Mouse (Mus musculus) thymus, postnatal 10 days (tissue): ENCODE results near the gene Tmcc2.
"Not testable (repeated sequence)": the region's sequence is repeated elsewhere in the genome, so short reads cannot be mapped to it uniquely, and the experiment has no call there.

Experiments
- DNase-seq, 2 experiments: peaks; one replicate each; pipeline ENCODE4 v3.0.0; 2021; ENCODE audit warnings: low spot score in 2 of 2

Tmcc2 gene

DNA sequence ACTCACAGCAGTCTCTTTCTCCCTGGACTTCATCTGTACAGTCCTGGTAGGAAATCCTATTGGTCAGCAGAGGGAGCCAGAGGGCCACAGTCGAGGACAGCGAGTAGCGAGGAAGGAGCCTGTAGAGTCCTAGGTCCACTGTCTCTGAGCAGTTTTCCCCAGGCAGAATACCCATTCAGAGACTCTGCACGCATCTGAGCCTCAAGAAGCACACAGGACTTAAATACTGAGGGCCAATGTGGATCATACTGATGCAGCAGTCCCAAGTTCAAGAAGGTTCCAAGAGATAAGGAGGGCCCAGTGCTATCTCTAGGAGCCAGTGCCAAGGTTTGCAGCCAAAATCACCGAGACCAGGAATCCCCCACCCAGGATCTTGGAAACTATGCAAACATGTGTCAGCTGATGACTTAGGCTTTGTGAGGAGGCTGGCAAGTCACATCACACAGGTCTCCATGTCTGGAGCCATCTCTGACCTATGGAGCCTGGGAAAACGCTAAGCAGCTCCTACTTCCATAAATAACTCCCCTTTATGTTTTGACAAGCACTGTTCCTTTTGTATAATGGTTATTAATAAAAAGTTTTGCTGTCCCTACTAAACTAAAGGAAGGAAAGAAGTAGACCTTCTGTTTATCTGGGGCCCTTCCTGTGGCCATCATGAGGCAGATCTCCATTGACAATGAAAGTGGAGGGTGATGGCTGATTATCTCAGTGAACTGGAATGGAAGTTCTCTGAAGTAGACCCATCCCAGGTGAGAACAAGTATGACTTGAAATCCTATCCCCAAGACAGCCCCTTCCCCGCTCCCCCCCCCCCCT lies 23.2 kb downstream of the Tmcc2 start:
- DNase-seq = peak; percentile 29 to 70

GRCm38 (mm10) chr1:132366937-132367336 lies 24.1 kb downstream of the Tmcc2 start:
- DNase-seq = no peak

- DNase-seq = no peak
These were observed 24.8 kb downstream of the Tmcc2 start for GRCm38 (mm10) chr1:132366235-132366634.

GRCm38 (mm10) chr1:132365645-132366044 lies 25.4 kb downstream of the Tmcc2 start:
- no peak for DNase-seq

GRCm38 (mm10) chr1:132364896-132365557 lies 26.1 kb downstream of the Tmcc2 start:
- no peak for DNase-seq

DNA sequence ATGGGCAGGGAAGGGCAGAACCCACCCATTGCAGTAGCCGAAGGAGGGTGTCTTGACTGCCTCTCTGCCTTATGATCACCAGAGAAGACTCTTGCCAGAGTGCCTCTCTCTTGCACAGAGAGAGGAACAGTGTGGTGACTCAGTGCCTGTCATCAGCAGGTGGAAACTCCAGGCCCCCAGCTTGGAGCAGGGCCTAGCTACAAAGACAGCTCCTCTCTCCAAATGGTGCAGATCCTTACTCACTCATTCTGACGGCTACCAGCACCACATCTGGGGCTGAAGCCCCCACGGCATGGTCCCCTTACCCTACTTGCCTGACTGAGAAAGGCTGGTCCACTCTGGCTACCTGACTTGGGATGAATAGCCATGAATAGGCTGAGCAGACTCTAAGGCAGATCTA lies 26.7 kb downstream of the Tmcc2 start:
- no peak for DNase-seq

DNA sequence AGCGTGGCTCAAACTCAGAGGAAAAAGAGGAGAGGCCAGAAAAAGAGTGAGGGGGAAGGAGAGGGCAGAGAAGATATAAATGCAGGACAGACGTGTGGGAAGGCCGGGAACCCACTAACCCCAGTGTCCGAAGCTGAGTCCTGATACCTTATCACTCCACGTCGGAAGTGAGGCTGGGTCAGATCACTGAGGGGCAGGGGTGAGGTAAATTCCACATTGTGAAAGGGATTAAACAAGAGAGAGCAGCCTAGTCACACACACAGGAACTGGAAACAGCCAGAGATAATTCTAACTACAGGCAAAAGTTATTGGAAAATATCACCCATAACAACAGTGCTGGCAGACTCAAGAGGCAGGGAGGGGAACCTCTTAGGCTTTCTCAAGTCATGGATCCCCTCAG lies 29.1 kb downstream of the Tmcc2 start:
- no peak for DNase-seq

DNA sequence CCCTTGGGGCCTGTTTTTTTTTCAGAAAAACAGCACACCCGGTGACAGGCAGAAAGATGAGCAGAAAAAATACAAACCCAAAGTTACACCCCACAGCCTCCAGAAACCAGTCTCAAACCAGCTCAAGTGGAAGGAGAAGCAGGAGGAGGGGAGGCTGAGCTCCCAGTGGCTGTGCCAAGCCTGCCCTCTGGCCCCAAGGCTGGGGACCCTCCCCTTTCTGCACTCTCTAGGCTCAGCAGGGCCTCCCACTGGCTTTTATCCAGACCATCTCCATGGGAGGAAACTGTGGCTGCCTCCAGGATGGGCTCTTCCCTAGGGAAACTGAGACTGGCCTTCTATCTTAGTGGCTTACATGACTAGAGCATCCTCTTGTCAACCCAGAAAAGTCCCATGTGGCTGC lies 34.2 kb downstream of the Tmcc2 start:
- no peak for DNase-seq

- peak; percentile 41 to 69 for DNase-seq
These were observed 35.2 kb downstream of the Tmcc2 start for GRCm38 (mm10) chr1:132355841-132356242.

GRCm38 (mm10) chr1:132355162-132355601 lies 35.9 kb downstream of the Tmcc2 start:
- no peak for DNase-seq

- no peak for DNase-seq
These were observed 36.8 kb downstream of the Tmcc2 start for GRCm38 (mm10) chr1:132354234-132354633.

DNA sequence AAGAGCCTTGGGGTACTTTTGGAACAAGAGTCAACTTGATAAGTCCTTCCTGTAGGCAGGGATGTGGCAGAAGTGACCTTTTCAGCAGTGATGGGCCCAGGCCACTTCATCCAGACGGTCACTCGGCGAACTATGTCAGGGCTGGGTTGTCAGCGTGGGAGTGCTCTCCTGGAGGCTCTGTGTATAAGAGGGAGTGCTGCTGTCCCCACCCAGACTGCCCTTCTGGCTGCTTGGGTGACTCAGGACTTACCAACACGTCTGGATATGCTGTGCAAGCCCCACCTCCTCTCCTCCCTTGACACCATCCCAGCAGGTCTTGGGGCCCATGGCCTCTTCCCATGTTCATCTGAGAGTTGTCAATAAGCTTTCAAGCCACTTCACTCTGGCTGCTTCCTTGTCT lies 37.7 kb downstream of the Tmcc2 start:
- no peak for DNase-seq

GRCm38 (mm10) chr1:132351058-132351457 lies 40.0 kb downstream of the Tmcc2 start:
- DNase-seq = no peak

DNA sequence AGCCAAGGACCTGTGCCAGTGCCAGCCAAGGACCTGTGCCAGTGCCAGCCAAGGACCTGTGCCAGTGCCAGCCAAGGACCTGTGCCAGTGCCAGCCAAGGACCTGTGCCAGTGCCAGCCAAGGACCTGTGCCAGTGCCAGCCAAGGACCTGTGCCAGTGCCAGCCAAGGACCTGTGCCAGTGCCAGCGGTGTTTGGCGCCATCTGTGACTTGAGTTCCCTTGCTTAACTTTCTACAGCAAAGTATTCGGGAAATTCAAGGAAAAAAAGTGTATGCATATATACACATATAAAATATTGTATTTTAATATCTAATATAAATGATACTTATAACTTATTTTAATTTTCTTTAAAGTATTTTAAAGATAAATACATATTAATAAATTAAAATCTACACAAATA lies 41.5 kb downstream of the Tmcc2 start:
- not testable (repeated sequence) for DNase-seq

DNA sequence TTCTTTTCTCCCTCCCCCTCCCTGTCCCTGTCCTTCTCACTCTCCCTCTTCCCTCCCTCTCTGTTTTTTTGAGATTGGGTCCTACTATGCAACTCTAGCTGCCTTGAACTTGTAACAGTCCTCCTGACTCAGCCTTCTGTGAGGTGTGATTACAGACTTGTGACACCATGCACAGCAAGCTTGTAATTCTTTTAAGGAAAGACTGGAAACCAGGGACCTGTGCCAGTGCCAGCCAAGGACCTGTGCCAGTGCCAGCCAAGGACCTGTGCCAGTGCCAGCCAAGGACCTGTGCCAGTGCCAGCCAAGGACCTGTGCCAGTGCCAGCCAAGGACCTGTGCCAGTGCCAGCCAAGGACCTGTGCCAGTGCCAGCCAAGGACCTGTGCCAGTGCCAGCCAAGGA lies 42.0 kb downstream of the Tmcc2 start:
- not testable (repeated sequence) for DNase-seq

- DNase-seq = no peak
These were observed 42.7 kb downstream of the Tmcc2 start for GRCm38 (mm10) chr1:132348401-132348800.

- DNase-seq = no peak
These were observed 44.1 kb downstream of the Tmcc2 start for GRCm38 (mm10) chr1:132346951-132347350.

- no peak for DNase-seq
These were observed 44.8 kb downstream of the Tmcc2 start for GRCm38 (mm10) chr1:132346134-132346851.

DNA sequence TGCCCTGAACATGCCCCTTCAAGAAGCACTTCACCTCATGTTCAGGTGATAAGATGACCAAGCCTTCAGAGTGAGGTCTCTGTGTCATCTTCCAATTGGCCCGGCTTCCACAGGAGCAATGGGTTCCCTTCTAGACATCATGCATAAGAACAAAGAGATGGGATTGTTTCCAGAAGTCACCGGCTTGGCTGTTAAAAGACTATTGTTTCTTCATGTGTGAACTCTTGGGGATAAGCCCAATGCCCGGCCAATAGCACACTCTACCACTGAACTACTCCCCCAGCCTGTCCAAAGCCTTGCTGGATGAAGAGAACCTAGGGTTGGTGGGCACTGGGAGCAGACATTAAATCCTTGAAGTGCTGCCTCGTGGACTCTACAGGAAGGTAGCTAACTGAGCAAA lies 45.6 kb downstream of the Tmcc2 start:
- DNase-seq = no peak

DNA sequence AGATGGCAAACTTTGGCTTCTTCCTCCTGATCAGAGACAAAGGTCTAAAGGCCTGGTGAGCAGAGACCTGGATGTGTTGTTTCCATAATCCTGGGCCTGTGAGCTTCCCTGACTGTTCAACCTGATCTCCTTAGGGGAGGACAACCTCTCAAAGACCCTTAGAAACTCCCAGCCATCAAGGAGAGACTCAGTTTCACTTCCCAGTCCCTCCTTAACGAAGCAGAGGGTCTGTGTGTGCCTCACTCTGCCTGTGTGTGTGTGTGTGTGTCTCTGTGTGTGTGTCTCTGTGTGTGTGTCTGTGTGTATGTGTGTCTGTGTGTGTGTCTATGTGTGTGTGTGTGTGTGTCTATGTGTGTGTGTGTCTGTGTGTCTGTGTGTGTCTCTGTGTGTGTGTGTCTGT lies 47.4 kb downstream of the Tmcc2 start:
- no peak for DNase-seq

- DNase-seq = no peak
These were observed 47.9 kb downstream of the Tmcc2 start for GRCm38 (mm10) chr1:132343191-132343590.

- DNase-seq = no peak
These were observed 48.6 kb downstream of the Tmcc2 start for GRCm38 (mm10) chr1:132342518-132342917.
